Mouse (Mus musculus) large intestine, adult 2 months (tissue): ENCODE data around the gene Abcc10. TPM values are rescaled to one million over a fixed set of nuclear protein-coding genes. Genes with fewer than 3 reads are reported as not detected.
A peak's percentile ranks its signal among the peaks of the same experiment; 100 is the strongest.

ENCODE experiments used
- DNase-seq: peaks from one replicate; pipeline ENCODE4 v3.0.0-alpha.2; 2012; ENCODE audit warnings: low read depth, low spot score
- WGBS: fragments of 180-500 bp; shearing (Covaris S2); methylation state at CpG from one replicate; pipeline ENCODE4 v1.1.7; 2018; 5-methylcytosine and 5-hydroxymethylcytosine counted together
- polyA plus RNA-seq: library from polyadenylated mRNA; depleted of rRNA; stranded (reverse); fragments of >200 nt; gene quantifications from 2 replicates; pipeline ENCODE4 v1.2.3, GENCODE M21; 2012; rRNA removed

Abcc10 gene
- polyA plus RNA-seq = 13.5 and 25.8 TPM in 2 replicates

DNA sequence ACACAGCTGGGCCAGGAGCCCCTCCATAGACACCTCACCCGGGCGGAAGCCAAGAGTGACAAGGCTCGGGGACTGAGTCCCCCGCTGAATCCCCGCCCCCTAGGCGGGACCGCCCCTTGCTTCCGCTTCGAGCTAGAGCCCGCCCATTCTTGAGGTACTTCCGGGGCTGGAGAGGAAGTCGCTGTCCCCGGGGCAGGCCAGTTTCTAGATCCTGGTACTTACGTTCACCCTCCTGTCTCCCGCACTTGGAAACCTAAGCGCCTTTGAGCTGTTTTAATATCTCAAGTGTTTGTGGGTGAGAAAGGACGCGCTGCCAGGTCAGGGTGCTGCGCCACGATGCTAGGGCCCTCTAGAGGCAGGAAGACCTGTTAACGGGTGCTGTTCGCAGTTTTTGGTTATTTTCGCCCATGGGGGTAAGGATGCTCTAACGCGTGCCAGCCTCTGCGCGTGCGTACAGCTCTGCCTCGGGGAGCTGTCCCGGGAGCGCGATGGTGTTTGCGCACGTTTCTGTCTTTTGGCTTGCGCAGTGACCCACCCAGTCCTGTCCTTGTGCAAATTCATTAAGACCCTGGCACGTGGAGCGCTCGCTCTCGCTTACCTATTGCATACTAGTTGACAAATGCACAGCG, at the start of gene Abcc10:
Gene Abcc10, minus strand, starts transcription at position 447 of the 629 bp plus-strand sequence.
- WGBS = under 1% methylated on average over 40 of the region's 40 CpGs

DNA sequence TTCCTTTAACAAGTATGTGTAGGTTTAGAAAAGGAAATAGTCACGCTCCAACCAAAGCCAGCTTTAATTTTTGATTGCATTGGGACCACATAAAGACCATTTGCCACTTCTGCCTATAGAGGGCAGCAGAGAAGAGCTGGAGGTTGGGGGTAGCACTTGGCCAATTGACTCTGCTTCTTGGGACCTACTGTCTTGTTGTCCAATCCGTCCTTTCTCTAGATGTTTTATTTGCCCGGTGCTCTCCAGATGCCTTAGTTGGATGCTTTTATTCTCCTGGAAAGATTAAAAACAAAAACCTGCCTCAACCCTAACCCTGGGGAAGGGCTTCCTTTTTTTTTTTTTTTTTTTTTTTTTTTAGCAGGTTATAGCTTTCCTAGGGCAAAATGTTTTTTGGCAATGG, 43.6 kb upstream of the Abcc10 start:
- no peak for DNase-seq
- WGBS = 63% methylated on average over 3 of the region's 3 CpGs

More for the DNA sequence above, at the start of gene Abcc10:
- peak; percentile 97 for DNase-seq

DNA sequence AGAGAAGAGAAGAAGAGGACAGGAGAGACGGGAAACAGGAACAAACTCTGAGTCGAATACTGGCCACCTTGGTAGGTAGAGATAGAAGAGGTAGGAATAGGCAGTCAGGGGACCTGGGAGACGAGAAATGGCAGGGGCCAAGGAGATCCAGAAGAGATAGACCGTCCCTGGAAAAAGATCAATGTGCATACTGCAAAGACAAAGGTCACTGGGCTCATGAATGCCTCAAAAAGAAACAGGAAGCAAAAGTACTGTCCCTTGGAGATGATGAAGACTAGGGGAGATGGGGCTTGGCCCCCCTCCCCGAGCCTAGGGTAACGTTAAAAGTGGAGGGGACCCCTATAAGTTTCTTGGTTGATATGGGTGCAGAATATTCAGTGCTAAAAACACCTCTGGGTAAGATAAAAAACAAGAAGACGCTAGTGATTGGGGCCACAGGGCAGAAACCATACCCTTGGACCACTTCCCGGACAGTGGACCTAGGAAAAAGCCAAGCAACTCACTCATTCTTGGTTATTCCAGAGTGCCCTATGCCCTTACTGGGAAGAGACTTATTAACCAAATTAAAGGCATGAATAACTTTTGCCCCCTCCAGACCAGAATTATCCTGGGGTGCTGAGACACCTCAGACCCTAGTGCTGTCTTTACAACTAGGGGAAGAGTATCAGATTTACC, 23.0 kb upstream of the Abcc10 start:
- 84% methylated on average over 8 of the region's 8 CpGs for WGBS
- DNase-seq = no peak

DNA sequence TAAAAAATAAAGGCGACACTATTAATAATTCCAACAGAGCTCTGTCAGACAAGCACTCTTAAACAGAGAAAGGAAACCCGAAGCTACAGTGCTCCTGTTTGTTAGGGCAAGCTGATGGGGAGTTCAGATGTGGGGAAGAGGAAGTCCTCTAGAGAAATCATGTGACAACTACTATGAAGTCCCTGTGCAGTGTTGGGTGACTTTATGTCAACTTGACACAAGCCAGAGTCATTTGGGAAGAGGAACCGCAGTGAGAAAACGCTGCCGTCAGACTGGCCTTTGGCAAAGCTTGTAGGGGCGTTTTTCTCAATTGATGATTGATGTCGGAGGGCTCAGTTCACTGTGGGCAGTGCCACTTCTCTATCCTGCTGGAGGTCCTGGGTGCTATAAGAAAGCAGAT, 13.1 kb upstream of the Abcc10 start:
- no peak for DNase-seq
- 76% methylated on average over 7 of the region's 7 CpGs for WGBS

DNA sequence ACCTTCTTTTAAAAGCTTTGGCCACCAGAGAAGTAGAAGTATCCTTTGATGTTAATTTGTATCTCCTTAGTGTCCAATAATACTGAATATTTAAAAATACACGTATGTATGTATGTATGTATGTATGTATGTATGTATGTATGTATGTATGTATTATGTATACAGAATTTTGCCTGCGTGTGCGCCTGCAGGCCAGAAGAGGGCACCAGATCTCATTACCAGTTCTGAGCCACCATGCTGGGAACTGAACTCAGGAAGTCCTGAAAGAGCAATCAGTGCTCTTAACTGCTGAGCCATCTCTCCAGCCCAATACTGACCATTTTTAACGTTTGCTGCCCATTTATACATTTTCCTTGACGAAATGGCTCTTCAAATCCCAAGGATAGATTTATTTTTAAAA, 8.3 kb upstream of the Abcc10 start:
- no peak for DNase-seq
- WGBS = 38% methylated on average over 5 of the region's 5 CpGs

DNA sequence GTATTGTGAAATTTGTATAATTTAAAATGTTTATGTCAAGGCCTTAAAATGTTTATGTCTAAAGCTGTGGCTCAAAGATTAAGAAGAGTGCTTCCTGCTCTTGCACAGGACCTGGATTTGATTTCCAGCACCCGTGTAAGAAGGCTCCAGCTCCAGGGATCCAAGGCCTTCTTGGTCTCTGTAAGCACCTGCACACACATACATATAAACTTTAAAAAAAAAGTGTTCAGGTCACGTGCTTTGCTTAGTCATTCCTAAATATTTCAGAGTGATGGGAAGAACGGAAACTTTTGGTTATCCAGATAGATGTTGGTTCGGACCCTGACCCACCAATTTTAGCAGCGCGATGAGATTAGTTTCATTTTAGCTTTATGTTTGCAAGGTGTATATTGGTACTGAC, 571 bp upstream of the Abcc10 start:
- WGBS = 68% methylated on average over 6 of the region's 6 CpGs
- DNase-seq = no peak

DNA sequence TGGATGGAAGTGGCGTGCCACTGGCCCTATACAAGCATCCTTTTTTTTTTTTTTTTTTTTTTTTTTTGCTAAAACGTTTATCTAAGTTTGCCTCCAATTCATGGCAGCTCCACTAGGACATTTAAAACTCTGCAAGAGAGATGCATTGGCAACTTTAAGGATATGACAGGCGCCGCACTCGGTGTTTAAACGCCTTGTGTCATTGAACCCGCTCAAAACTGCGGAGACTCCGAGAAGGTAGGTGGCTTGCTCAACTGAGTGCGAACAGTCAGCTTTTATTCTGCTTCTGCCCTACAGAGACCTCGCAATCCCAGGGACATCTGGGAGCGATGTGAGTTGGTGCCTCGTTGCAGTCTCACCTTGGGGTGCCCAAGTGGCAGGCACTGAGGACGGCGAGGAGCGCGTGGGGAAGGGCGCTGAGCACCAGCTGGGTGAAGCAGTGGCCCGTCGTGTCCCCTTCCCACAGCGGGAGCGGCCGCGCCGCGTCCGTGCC, 693 bp downstream of the Abcc10 start:
- no peak for DNase-seq
- 3% methylated on average over 27 of the region's 27 CpGs for WGBS

DNA sequence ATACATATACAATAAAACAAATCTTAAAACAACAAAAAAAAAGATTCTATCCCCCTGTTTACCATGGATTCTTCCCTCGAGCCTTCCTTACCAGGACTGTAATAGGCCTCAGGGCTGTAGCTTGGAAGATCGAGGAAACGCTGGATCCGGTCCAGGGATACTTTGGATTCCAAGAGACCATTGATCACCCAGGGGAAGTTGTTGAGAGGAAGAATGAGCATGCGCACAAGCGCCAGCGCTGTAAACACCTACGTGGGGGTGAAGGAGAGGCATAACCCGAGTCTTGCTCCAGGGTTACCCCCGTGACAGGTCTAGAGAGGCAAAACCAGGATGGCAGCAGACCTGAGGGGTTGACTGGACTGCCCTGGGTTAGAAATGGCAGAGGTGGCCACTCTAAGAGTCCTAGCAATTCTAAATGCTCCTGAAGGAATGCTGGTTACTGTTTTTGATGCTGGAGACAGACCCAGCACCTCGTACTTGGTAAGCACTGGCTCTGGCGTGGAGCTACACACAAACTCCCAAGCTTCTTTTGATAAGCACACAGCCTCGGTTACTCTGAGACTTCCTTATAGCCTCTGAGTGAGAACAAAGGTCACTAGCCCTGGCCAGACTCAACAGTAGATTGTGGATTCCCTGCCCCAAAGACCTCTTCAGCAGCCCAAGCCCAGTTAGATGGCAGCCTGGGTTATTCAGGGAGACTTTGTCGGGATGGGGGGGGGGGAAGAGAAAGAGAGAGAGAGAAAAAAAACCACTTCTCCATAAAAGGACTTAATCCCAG, 5.9 kb downstream of the Abcc10 start:
- no peak for DNase-seq
- WGBS = 32% methylated on average over 14 of the region's 14 CpGs

DNA sequence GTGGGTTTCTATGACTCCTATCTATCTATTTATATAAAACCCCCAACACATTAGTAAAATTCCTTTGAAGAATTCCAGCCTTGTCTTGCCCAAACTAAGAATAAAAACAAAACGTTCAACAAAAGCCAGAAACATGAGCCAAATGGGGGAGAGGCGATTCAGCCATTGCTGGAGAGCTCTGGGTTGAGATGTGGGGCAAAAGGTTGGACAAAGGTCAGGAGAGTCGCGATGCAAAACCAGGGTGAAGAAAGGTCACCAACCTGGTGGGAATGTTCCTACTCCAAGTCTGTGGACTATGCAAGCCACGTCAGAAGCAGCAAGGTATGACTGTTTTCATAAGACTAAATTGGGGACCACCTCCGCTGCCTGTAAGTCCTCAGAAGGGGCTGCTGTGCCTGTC, 7.7 kb downstream of the Abcc10 start:
- DNase-seq = no peak
- WGBS = 68% methylated on average over 6 of the region's 6 CpGs

DNA sequence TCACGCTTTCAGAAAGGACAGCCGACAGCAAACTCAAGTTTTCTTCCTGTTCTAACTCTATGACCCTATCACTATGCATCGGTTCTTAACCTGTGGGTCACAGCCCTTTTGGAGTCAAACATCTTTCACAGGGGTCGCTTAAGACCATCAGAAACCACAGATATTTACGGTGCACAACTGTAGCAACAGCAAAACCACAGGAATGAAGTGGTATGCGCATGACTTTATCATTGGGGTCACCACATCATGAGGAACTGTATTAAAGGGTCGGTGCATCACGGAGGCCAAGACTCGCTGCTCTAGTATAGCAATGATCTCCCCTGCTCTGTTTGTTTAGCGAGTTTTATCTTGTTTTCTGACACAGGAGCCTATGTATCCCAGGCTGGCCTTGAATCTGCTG, 12.3 kb downstream of the Abcc10 start:
- DNase-seq = no peak
- 82% methylated on average over 10 of the region's 10 CpGs for WGBS

DNA sequence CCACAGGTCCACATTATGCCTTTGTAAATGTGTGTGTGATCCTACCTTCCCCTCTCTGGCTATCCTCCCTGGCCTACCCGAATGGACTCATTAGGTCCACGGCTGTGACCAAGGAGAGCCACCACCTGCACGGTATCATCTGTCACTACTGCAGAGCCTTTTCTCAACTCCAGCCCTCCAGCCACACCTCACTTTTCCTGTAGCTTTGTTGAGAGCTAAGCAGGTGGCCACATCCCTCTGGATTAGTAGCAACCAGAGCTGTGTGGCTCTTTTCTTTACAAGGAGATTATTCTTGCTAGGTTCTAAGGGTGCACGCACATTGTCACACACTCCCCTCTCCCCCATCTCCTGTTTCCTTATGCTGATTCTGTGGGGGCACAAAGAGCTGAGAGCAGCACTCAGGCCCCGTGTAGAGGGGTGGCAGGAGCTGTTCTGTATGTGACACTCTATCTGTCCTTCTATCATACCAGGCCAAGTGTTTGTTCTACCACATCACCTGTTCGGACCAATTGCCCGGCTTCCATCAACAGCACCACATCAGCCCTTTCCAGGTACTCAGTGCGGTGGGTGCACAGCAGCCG, 14.9 kb downstream of the Abcc10 start:
- no peak for DNase-seq
- 89% methylated on average over 9 of the region's 9 CpGs for WGBS

DNA sequence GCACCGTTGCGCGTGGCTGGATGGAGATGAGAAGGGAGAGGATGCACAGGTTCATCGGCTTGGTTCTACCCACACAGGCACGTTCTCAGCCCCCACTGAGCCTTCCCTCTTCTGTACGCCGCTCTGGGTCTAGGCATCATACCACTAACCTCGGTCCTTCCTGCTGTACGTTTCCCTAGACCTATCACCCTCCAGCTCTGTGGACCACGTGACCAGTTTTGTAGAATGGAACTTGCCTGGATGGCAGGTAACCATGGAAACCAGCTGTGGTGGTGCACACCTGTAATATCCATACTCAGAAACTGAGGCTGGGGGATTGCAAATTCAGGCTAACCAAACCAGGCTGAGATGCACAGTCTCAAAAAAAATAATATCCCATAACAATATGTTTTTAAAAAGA, 17.6 kb downstream of the Abcc10 start:
- no peak for DNase-seq
- 89% methylated on average over 10 of the region's 10 CpGs for WGBS

DNA sequence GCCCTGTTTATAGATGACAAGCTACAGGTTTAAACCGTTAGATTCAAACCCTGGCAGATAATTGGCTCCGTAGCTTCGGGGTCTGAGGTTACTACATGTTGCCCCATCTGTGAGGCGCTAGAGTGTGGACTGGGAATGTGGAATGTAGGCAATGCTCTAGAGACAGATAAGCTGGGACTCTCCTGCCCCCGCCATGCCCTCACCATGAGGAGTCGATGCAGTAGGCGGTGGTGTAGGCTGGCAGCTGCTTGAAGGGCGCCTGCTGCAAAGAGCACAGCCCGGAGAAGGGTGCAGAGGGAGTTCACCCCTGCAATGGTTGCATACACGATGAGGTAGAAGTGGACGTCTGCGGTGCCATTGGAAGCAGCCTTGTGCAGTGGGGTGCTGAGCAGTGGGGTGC, 18.3 kb downstream of the Abcc10 start:
- no peak for DNase-seq

DNA sequence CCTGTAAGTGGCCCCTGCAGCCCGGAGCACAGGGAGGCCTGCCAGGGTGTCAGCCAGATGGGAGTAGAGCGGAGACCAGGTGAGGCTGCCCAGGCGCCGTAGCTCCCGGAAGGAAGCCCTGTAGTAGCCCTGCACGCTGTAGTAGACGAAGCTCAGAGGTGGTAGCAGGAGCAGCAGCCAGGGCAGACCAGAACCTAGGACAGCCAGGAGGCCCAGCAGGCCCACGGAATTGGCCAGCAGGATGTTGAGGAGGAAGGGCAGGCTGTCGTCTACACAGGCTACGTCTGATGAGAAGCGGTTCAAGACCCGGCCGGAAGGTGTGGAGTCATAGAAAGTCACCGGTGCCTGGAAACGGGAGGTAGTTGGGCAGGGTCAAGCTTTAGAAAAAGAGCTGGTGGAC, 21.2 kb downstream of the Abcc10 start:
- WGBS = 94% methylated on average over 15 of the region's 15 CpGs
- DNase-seq = no peak

More for the DNA sequence above, 18.3 kb downstream of the Abcc10 start:
- 83% methylated on average over 12 of the region's 12 CpGs for WGBS

DNA sequence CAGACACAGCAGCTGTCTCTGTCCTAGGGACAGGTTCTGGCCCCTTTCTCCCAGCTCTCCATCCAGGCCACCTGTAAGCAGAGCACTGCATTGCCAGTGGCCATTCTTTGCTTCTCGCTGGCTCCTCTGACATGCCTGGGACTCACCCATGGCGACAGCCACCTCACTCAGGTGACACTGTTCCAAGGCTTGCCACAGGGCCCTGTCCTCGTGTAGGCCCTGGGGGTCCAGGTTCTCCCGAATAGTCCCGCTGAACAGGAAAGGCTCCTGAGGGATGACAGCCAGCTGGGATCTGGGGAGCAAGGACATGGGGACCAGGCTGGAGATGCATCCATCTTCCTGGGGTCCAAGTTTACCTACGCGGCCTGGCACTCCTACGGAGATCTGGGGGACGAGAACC, 24.0 kb downstream of the Abcc10 start:
- DNase-seq = no peak
- 92% methylated on average over 9 of the region's 9 CpGs for WGBS

DNA sequence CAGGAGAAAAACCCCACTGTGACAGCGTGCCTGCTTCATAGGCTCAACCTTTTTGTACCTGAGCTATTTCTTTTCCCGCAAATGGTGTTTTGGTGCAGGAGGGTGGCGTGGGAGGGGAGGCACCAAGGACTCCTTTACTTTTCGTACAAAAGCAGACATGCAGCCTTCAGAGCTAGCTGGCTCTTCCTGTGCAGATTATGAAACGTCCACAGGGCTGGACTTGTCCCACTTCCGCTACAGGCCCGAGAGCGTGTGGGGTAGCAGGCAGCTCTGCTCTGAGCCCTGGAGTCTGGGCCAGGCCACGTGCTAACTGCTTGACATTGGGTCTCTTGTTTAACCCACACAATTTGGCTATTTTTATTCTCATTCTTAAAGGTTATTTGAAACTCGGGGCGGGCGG, 26.3 kb downstream of the Abcc10 start:
- no peak for DNase-seq
- WGBS = 80% methylated on average over 12 of the region's 12 CpGs

DNA sequence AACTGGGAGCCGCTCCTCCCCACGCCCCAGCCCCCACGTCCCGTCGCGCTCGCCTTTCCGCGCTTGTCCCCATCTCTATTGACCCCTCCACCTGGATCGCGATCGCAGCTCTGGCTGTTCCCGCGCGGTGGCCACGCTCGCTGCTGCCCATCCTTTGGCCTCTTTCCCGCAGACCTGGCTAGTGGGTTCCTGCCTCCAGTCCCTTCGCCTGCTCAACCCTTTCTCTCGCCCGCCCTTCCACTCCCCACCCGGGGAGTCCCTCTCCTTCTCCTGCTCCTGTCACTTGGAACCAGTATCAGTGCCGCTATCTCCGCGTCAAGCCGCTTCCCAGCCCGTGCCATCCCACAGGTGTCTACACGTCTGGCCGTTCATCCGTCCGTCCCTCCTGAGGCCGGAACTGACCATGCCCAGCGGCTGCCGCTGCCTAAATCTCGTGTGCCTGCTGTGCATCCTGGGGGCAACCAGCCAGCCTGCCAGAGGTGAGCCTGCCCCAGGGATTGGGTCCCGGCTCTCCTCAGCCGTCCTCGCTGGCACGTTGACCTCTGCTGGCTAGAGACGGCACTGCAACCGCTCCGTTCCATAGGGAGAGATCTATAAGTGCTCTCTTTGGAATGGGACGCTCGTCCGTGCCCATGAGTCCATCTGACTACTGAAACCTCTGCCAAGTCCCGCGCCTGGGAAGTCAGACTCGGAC, 29.8 kb downstream of the Abcc10 start:
- under 1% methylated on average over 48 of the region's 48 CpGs for WGBS

DNA sequence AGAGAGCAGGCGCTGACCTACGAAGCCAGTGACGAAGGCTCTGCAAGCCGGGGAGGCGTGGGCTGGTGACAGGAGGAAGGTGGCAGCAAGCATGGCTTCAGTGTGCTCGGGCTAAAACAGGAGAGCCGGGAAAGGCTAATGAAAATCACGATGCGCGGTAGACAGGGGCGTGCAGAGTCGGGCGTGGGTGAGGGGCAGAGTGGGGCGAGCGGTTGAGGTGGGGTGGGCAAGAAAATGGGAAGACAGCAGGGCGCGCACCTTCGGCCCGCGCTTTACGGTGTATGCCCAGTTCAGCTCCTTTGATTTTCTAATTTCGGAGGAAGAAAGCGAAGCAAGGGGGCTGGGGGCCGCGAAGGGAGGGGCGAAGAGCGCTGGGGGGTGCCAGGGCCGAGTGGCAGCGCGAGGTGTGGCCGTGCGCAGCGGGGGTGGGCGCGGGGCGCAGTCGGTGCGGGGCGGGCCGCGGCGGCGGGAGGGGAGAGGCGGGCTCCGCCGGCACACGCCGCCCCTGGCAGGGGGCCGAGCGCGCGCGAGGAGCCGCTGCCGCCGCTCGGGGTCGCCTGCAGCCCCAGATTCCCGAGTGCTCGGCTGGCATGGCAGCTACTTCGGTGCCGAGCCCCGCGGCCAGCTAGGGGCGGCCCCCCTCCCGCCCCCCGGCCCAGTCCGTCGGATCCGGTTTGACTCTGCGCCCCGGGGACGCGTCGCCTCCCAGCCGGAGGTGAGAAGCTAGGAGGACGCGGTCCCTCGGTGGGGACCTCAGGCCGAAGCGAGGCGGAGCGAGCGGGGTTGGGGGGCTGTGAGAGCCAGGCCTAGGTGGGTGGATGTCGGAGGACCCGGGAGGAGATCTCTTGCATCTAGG, 30.6 kb downstream of the Abcc10 start, which contains the start of gene Dlk2:
Gene Dlk2, plus strand, starts transcription at position 58 of the 856 bp plus-strand sequence.
- DNase-seq = no peak
- WGBS = under 1% methylated on average over 79 of the region's 86 CpGs

More for the DNA sequence above, 29.8 kb downstream of the Abcc10 start:
- DNase-seq = peak; percentile 63

DNA sequence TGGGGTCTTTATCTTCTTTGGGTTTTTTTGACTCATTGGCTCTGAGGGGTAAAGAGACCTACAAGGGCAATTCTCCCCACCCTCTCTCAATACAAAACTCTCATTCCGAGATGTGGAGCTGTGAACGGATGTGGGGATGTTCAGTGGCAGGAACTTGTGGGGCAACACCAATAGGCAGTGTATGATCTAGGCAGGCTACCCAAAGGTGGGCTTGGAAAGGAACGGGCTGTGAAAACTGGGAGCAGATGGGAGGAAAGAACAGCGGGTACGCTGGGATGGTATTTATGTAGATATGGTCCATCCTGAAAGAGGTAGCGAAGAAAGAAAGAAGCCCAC, 31.2 kb downstream of the Abcc10 start:
- 18% methylated on average over 6 of the region's 6 CpGs for WGBS

More for the DNA sequence above, 31.2 kb downstream of the Abcc10 start:
- DNase-seq = no peak
